ENCODE assay signal across 16 mouse cellular contexts in the genomic region with DNA sequence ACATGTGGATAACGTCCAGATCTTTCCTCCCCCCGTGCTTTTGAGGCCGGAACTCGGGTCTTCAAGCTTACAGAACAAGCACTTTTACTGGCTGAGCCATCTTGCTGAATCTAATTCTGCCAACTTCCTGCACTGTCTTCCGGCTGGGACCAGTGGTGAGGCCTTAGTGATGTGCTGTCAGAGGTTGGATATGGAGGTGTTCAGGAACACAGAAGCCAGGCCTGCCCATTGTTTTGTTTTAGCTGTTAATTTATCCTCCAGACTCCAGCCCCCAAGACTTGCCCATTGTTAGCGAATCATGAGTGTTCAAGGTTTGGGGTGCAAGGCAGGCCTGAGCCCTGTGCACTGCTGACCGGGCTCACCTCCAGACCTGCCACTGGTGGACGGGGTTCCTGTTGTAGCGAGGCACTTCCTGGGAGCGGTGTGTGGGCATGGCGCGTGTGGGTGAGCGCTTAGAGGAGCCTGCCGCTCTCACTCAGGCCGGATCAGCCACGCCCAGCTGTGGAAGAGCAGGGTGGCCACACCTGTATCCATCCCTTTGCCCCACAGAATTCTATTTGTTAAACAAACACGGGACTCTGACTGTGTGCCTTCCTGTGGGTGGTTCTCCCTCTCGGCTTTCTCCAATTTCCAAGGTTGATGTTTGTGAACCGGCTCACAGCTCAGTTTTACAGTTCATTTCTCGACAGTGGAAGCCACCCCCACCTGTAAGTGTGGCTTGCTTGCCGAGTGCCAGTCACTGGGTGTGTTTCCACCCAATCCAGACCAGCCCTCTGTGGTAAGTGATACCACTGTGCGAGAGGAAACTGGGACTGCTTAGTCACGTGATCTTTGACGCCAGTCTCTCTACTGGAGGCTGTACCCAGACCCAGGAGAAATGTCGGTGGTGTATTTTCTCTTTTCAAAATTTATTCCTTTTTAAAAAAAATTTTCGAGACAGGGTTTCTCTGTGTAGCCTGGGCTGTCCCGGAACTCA. TPM values are rescaled to one million over a fixed set of nuclear protein-coding genes. Genes with fewer than 3 reads are reported as not detected.
DNase-seq lines count a peak whose midpoint lies in the region; ATAC-seq and TF ChIP-seq lines count a peak whose summit lies in the region.
"Had no signal": no experiment of that assay in that cellular context is flagged by ENCODE, and none has a peak within 500 bp of the region (broad histone marks: within the 10 kb centered on the region; RNA-seq: fewer than 3 reads in every experiment).

No protein-coding gene starts in this region.

- peak; percentile 10 for DNase-seq in kidney, adult 2 months
- no peak for DNase-seq in kidney, postnatal 36 days
- DNase-seq in CD4-positive helper T cell, adult 2 months (ENCODE audit: low read depth, low spot score) = peak; percentile 46
- no peak for DNase-seq in left cerebral cortex, adult 18-20 months (ENCODE audit: low spot score in 2 of 2)
- DNase-seq in lung, postnatal 10 days = no peak
- DNase-seq in cerebellum, postnatal 4 days (ENCODE audit: low spot score in 2 of 2) = no peak
- DNase-seq: cerebellum, postnatal 10 days; gastrocnemius, adult 2 months; layer of hippocampus, adult 9-11 months had no signal

- ATAC-seq in hematopoietic stem cell, adult 5-6 weeks (replicated peaks in 1 of 2; ENCODE audit: insufficient read depth in 1 of 2, low FRiP score in 2 of 2, low TSS enrichment in 1 of 2, low read depth in 1 of 2, poor library complexity in 2 of 2, severe bottlenecking in 2 of 2) = peak; percentile 39 to 46; a peak in 1 of 4 replicates
- ATAC-seq in megakaryocyte, adult 5-6 weeks (ENCODE audit: poor library complexity, severe bottlenecking) = peak; percentile 33; the same call in 1 of the 2 replicates
- ATAC-seq: forebrain, embryonic 14.5 days; midbrain, embryonic 16.5 days had no signal

- no peak for TF ChIP-seq CTCF in kidney, adult 2 months (conservative IDR thresholded peaks at IDR 0.05; ENCODE audit: insufficient read depth, insufficient read length, low read depth, low read length)

- no peak overlapping the region for H3K4me3 ChIP-seq in kidney, adult 2 months (ENCODE audit: insufficient read depth, low read depth, low read length)
- H3K4me3 ChIP-seq: embryonic facial prominence, embryonic 13.5 days; gastrocnemius, adult 2 months; hindbrain, embryonic 12.5 days; limb, embryonic 10.5 days had no signal

- H3K36me3 ChIP-seq in kidney, adult 2 months (ENCODE audit: control insufficient read depth, insufficient read depth, low read length) = no peaks in the 10 kb centered on the region
- H3K36me3 ChIP-seq: embryonic facial prominence, embryonic 13.5 days; limb, embryonic 10.5 days had no signal

- H3K27me3 ChIP-seq in kidney, adult 2 months (replicated peaks; ENCODE audit: control insufficient read depth, insufficient read depth, low read length) = no peaks in the 10 kb centered on the region
- H3K27me3 ChIP-seq: embryonic facial prominence, embryonic 13.5 days; hindbrain, embryonic 12.5 days had no signal

- H3K4me1 ChIP-seq in kidney, adult 2 months (ENCODE audit: control insufficient read depth, insufficient read depth, low read length) = no peaks in the 10 kb centered on the region

- H3K27ac ChIP-seq in kidney, adult 2 months (ENCODE audit: insufficient read depth, low read depth, low read length) = no peak overlapping the region
- H3K27ac ChIP-seq: embryonic facial prominence, embryonic 13.5 days; gastrocnemius, adult 2 months; hindbrain, embryonic 12.5 days; limb, embryonic 10.5 days had no signal

- TF ChIP-seq POLR2A in kidney, adult 2 months (IDR thresholded peaks at IDR 0.05; ENCODE audit: low read depth, low read length) = no peak

- 68% methylated on average over 27 of the region's 27 CpGs for WGBS in kidney, adult 2 months

RNA-seq across cellular contexts. Expression of gene Spire2, which starts 8.8 kb away (rescaled TPM):
- 6.0 and 7.2 TPM in 2 replicates for polyA plus RNA-seq in kidney, adult 2 months (2012; rRNA removed)
- total RNA-seq in hematopoietic stem cell, adult 5-6 weeks (2017) = 0.94 and 4.0 TPM in 2 replicates
- 0.07 TPM in 1 of 2 replicates, not detected in the other for total RNA-seq in megakaryocyte, adult 5-6 weeks (2015)
- total RNA-seq in megakaryocyte, adult 5-6 weeks (2017) = not detected in 2 replicates
- 10 to 100 TPM; 19.0 to 20.1 TPM for total RNA-seq in left cerebral cortex, adult 18-20 months (2021)
- total RNA-seq: gastrocnemius, adult 2 months had no signal

RNA-seq across cellular contexts. Expression of gene Fanca, which starts 23.0 kb away (rescaled TPM):
- 15.9 and 19.2 TPM in 2 replicates for polyA plus RNA-seq in kidney, adult 2 months (2012; rRNA removed)
- total RNA-seq in hematopoietic stem cell, adult 5-6 weeks (2017) = 23.7 and 38.5 TPM in 2 replicates
- total RNA-seq in megakaryocyte, adult 5-6 weeks (2015) = 29.5 and 36.3 TPM in 2 replicates
- total RNA-seq in megakaryocyte, adult 5-6 weeks (2017) = 37.9 and 50.2 TPM in 2 replicates
- total RNA-seq in left cerebral cortex, adult 18-20 months (2021) = 1 to 10 TPM; 1.5 to 1.9 TPM
- total RNA-seq: gastrocnemius, adult 2 months had no signal

RNA-seq across cellular contexts. Expression of gene Tcf25, which starts 32.2 kb away (rescaled TPM):
- polyA plus RNA-seq in kidney, adult 2 months (2012; rRNA removed) = 164 and 166 TPM in 2 replicates
- 126 and 245 TPM in 2 replicates for total RNA-seq in hematopoietic stem cell, adult 5-6 weeks (2017)
- total RNA-seq in megakaryocyte, adult 5-6 weeks (2015) = 68.3 and 86.8 TPM in 2 replicates
- total RNA-seq in megakaryocyte, adult 5-6 weeks (2017) = 187 and 329 TPM in 2 replicates
- 100 to 1,000 TPM; 565 to 596 TPM for total RNA-seq in left cerebral cortex, adult 18-20 months (2021)

Comparison
In these comparisons a context has a peak if more than half of its experiments do, and no peak if none do; other contexts are left out.
1. DNase-seq: peak in kidney, adult 2 months (single experiment) and CD4-positive helper T cell, adult 2 months (single experiment); none in kidney, postnatal 36 days (0 of 2), left cerebral cortex, adult 18-20 months (0 of 2), lung, postnatal 10 days (single experiment) and cerebellum, postnatal 4 days (0 of 2).